Mouse (Mus musculus) stomach, embryonic 14.5 days (tissue): ENCODE results near the gene Mdga2. TPM values are rescaled to one million over a fixed set of nuclear protein-coding genes. Genes with fewer than 3 reads are reported as not detected.

ENCODE experiments used
- ATAC-seq: fragments of 200-750 bp; cut with Nextera tagmentation; 2 replicates; pipeline ENCODE4 v1.8.0; 2017; ENCODE audit warnings: low read depth, moderate TSS enrichment; ENCODE audit not compliant: insufficient number of reproducible peaks, insufficient read depth, low FRiP score
- H3K27ac ChIP-seq: fragments of 300-500 bp; sonication (generic); 2 replicates; pipeline ENCODE4 v1.5.1; 2014; ENCODE audit warnings: mild to moderate bottlenecking, low read length, moderate library complexity, mixed read lengths
- H3K27me3 ChIP-seq: fragments of 300-500 bp; sonication (generic); 2 replicates; pipeline ENCODE4 v1.6.1; 2014; ENCODE audit warnings: low read length, control low read depth, mixed read lengths; ENCODE audit not compliant: control insufficient read depth, insufficient read depth
- H3K36me3 ChIP-seq: fragments of 300-500 bp; sonication (generic); 2 replicates; pipeline ENCODE4 v1.6.1; 2014; ENCODE audit warnings: mild to moderate bottlenecking, control low read depth, low read length, moderate library complexity, mixed read lengths; ENCODE audit not compliant: control insufficient read depth, insufficient read depth
- H3K4me1 ChIP-seq: fragments of 300-500 bp; sonication (generic); 2 replicates; pipeline ENCODE4 v1.6.1; 2014; ENCODE audit warnings: low read length, control low read depth, mixed read lengths; ENCODE audit not compliant: control insufficient read depth, insufficient read depth
- H3K4me2 ChIP-seq: fragments of 300-500 bp; sonication (generic); replicated peaks from 2 replicates; pipeline ENCODE4 v1.6.1; 2014; ENCODE audit warnings: low read depth, low read length, control low read depth
- H3K4me3 ChIP-seq: fragments of 300-500 bp; sonication (generic); 2 replicates; pipeline ENCODE4 v1.5.1; 2014; ENCODE audit warnings: low read depth, low read length, control low read depth
- H3K9ac ChIP-seq: fragments of 300-500 bp; sonication (generic); replicated peaks from 2 replicates; pipeline ENCODE4 v1.6.1; 2014; ENCODE audit warnings: low read depth, mild to moderate bottlenecking, control low read depth, low read length, moderate library complexity, mixed read lengths
- H3K9me3 ChIP-seq: fragments of 300-500 bp; sonication (generic); 2 replicates; pipeline ENCODE4 v1.6.1; 2016; ENCODE audit warnings: low read depth, low read length, control low read depth; ENCODE audit not compliant: control insufficient read depth
- WGBS: fragments of 180-500 bp; shearing (Covaris S2); extraction: QIAGEN DNeasy Blood & Tissue Kit; methylation state at CpG from one replicate; pipeline ENCODE4 v1.1.7; 2014; 5-methylcytosine and 5-hydroxymethylcytosine counted together
- polyA plus RNA-seq: library from polyadenylated mRNA; unstranded; fragments of >200 nt; fragmentation: Nextera tagmentation; extraction: Ambion mirVana; gene quantifications from 2 replicates; pipeline ENCODE4 v1.2.1, GENCODE M21; 2014

Mdga2 gene
- polyA plus RNA-seq, 1 experiment from 2014 or later = 1.7 TPM

GRCm38 (mm10) chr12:66889276-66889675 lies 333.1 kb downstream of the Mdga2 start:
- Histone ChIP-seq H3K9me3 (no peaks in the 10 kb centered on the region), H3K9ac (no peak overlapping the region), H3K36me3 (no peaks in the 10 kb centered on the region), H3K27me3 (no peaks in the 10 kb centered on the region), H3K27ac (no peak overlapping the region), H3K4me3 (no peak overlapping the region), H3K4me1 (no peaks in the 10 kb centered on the region), H3K4me2 (no peak overlapping the region)
- ATAC-seq = no peak
- WGBS = 79% methylated on average over 3 of the region's 3 CpGs

- no peaks in the 10 kb centered on the region for H3K36me3 ChIP-seq
- WGBS = 72% methylated on average over 1 of the region's 1 CpGs
- ATAC-seq = no peak
Measured at GRCm38 (mm10) chr12:66888636-66889035, 333.7 kb downstream of the Mdga2 start.

GRCm38 (mm10) chr12:66866199-66866598 lies 356.1 kb downstream of the Mdga2 start:
- no peak overlapping the region for H3K27ac ChIP-seq
- H3K9me3 ChIP-seq = no peaks in the 10 kb centered on the region
- H3K9ac ChIP-seq = no peak overlapping the region
- WGBS = 76% methylated on average over 3 of the region's 3 CpGs
- H3K27me3 ChIP-seq = no peaks in the 10 kb centered on the region
- H3K36me3 ChIP-seq = no peaks in the 10 kb centered on the region
- H3K4me3 ChIP-seq = no peak overlapping the region
- no peaks in the 10 kb centered on the region for H3K4me1 ChIP-seq
- no peak overlapping the region for H3K4me2 ChIP-seq
- no peak for ATAC-seq

More at GRCm38 (mm10) chr12:66888636-66889035, 333.7 kb downstream of the Mdga2 start:
- Histone ChIP-seq H3K4me2 (no peak overlapping the region), H3K4me3 (no peak overlapping the region), H3K4me1 (no peaks in the 10 kb centered on the region), H3K9ac (no peak overlapping the region), H3K9me3 (no peaks in the 10 kb centered on the region), H3K27me3 (no peaks in the 10 kb centered on the region), H3K27ac (no peak overlapping the region)

- H3K4me3 ChIP-seq = no peak overlapping the region
- no peak overlapping the region for H3K9ac ChIP-seq
- no peaks in the 10 kb centered on the region for H3K36me3 ChIP-seq
- 17% methylated on average over 3 of the region's 3 CpGs for WGBS
- no peak overlapping the region for H3K4me2 ChIP-seq
- ATAC-seq = no peak
- H3K4me1 ChIP-seq = no peaks in the 10 kb centered on the region
- H3K27me3 ChIP-seq = no peaks in the 10 kb centered on the region
- H3K27ac ChIP-seq = no peak overlapping the region
- no peaks in the 10 kb centered on the region for H3K9me3 ChIP-seq
Measured at GRCm38 (mm10) chr12:66853167-66853566, 369.2 kb downstream of the Mdga2 start.

GRCm38 (mm10) chr12:66840336-66840735 lies 382.0 kb downstream of the Mdga2 start:
- no peak for ATAC-seq
- no peak overlapping the region for H3K4me2 ChIP-seq
- H3K9me3 ChIP-seq = no peaks in the 10 kb centered on the region
- H3K9ac ChIP-seq = no peak overlapping the region
- no peaks in the 10 kb centered on the region for H3K36me3 ChIP-seq
- no peaks in the 10 kb centered on the region for H3K27me3 ChIP-seq
- no peaks in the 10 kb centered on the region for H3K4me1 ChIP-seq
- 56% methylated on average over 3 of the region's 3 CpGs for WGBS
- H3K4me3 ChIP-seq = no peak overlapping the region
- H3K27ac ChIP-seq = no peak overlapping the region

GRCm38 (mm10) chr12:66755653-66756052 lies 466.7 kb downstream of the Mdga2 start:
- Histone ChIP-seq H3K9me3 (no peaks in the 10 kb centered on the region), H3K4me1 (no peaks in the 10 kb centered on the region), H3K27me3 (no peaks in the 10 kb centered on the region), H3K36me3 (no peaks in the 10 kb centered on the region), H3K27ac (no peak overlapping the region), H3K9ac (no peak overlapping the region), H3K4me3 (no peak overlapping the region), H3K4me2 (no peak overlapping the region)
- no peak for ATAC-seq

GRCm38 (mm10) chr12:66734536-66734935 lies 487.8 kb downstream of the Mdga2 start:
- H3K4me1 ChIP-seq = no peaks in the 10 kb centered on the region
- WGBS = 60% methylated on average over 3 of the region's 3 CpGs
- no peak overlapping the region for H3K27ac ChIP-seq
- no peak overlapping the region for H3K9ac ChIP-seq
- no peak for ATAC-seq
- no peaks in the 10 kb centered on the region for H3K27me3 ChIP-seq
- H3K4me2 ChIP-seq = no peak overlapping the region
- no peaks in the 10 kb centered on the region for H3K9me3 ChIP-seq
- H3K4me3 ChIP-seq = no peak overlapping the region
- H3K36me3 ChIP-seq = no peaks in the 10 kb centered on the region

GRCm38 (mm10) chr12:66724474-66724873 lies 497.9 kb downstream of the Mdga2 start:
- no peak overlapping the region for H3K27ac ChIP-seq
- H3K9me3 ChIP-seq = no peaks in the 10 kb centered on the region
- no peaks in the 10 kb centered on the region for H3K4me1 ChIP-seq
- H3K36me3 ChIP-seq = no peaks in the 10 kb centered on the region
- no peak overlapping the region for H3K4me2 ChIP-seq
- ATAC-seq = no peak
- H3K27me3 ChIP-seq = no peaks in the 10 kb centered on the region
- no peak overlapping the region for H3K9ac ChIP-seq
- 66% methylated on average over 2 of the region's 2 CpGs for WGBS
- H3K4me3 ChIP-seq = no peak overlapping the region

- Histone ChIP-seq H3K4me2 (no peak overlapping the region), H3K36me3 (no peaks in the 10 kb centered on the region), H3K9me3 (no peaks in the 10 kb centered on the region), H3K9ac (no peak overlapping the region), H3K4me3 (no peak overlapping the region), H3K4me1 (no peaks in the 10 kb centered on the region), H3K27ac (no peak overlapping the region), H3K27me3 (no peaks in the 10 kb centered on the region)
- no peak for ATAC-seq
- WGBS = 82% methylated on average over 10 of the region's 10 CpGs
Measured at GRCm38 (mm10) chr12:66708334-66708733, 514.0 kb downstream of the Mdga2 start.
